Mouse (Mus musculus) olfactory bulb, adult 2 months (tissue): ENCODE results near the gene Mfsd2a. TPM values are rescaled to one million over a fixed set of nuclear protein-coding genes. Genes with fewer than 3 reads are reported as not detected.

ENCODE experiments used
- H3K27ac ChIP-seq: fragments of 200-500 bp; 2 replicates; pipeline ENCODE4 v1.5.1; 2012; ENCODE audit warnings: low read depth, low read length; ENCODE audit not compliant: insufficient read depth
- H3K4me1 ChIP-seq: fragments of 200-500 bp; 2 replicates; pipeline ENCODE4 v1.6.1; 2012; ENCODE audit warnings: low read length; ENCODE audit not compliant: control insufficient read depth, insufficient read depth
- H3K4me3 ChIP-seq: fragments of 200-500 bp; 2 replicates; pipeline ENCODE4 v1.5.1; 2012; ENCODE audit warnings: mild to moderate bottlenecking, low read depth, low read length, moderate library complexity; ENCODE audit not compliant: insufficient read depth
- CTCF ChIP-seq: fragments of 200-500 bp; IDR thresholded peaks from 2 replicates; pipeline ENCODE4 v1.5.1; 2012; ENCODE audit warnings: low read depth, mild to moderate bottlenecking, low read length, moderate library complexity; ENCODE audit not compliant: insufficient read depth
- POLR2A ChIP-seq: fragments of 200-500 bp; IDR thresholded peaks from 2 replicates; pipeline ENCODE4 v1.6.1; 2012; ENCODE audit warnings: mild to moderate bottlenecking, low read depth, low read length, moderate library complexity; ENCODE audit not compliant: insufficient read depth
- whole genome bisulfite sequencing: fragments of 180-500 bp; shearing (Covaris S2); methylation state at CpG from one replicate; pipeline ENCODE4 v1.1.7; 2018; 5-methylcytosine and 5-hydroxymethylcytosine counted together
- polyA plus RNA-seq: library from polyadenylated mRNA; stranded (reverse); fragments of >200 nt; gene quantifications from 2 replicates; pipeline ENCODE4 v1.2.4, GENCODE M21; 2012; ENCODE audit warnings: low replicate concordance; ENCODE audit not compliant: missing spikeins, insufficient read depth, insufficient read length

The Mfsd2a gene
- polyA plus RNA-seq, 1 experiment: not detected

- Histone ChIP-seq H3K27ac (no peak overlapping the region), H3K4me3 (no peak overlapping the region), H3K4me1 (no peaks in the 10 kb centered on the region)
- WGBS: 85% methylated on average over 4 of the region's 4 CpGs
- TF ChIP-seq POLR2A (no peak), CTCF (no peak)
These were observed 7.1 kb upstream of the Mfsd2a start for GRCm38 (mm10) chr4:122968106-122968505.

GRCm38 (mm10) chr4:122962751-122963150 is 1.8 kb upstream of the Mfsd2a start:
- no peak overlapping the region for H3K4me3 ChIP-seq
- TF ChIP-seq CTCF (no peak), POLR2A (no peak)
- H3K27ac ChIP-seq: no peak overlapping the region
- WGBS: 67% methylated on average over 8 of the region's 8 CpGs
- H3K4me1 ChIP-seq: peaks cover 19% of the 10 kb centered on the region

- Histone ChIP-seq H3K4me3 (no peak overlapping the region), H3K27ac (no peak overlapping the region), H3K4me1 (peaks cover 19% of the 10 kb centered on the region)
- WGBS: 61% methylated on average over 6 of the region's 6 CpGs
- TF ChIP-seq POLR2A: no peak
- no peak for TF ChIP-seq CTCF
These were observed 601 bp upstream of the Mfsd2a start for GRCm38 (mm10) chr4:122961589-122961988.

- TF ChIP-seq POLR2A (no peak), CTCF (no peak)
- Histone ChIP-seq H3K4me3 (peak overlapping the region; percentile 50), H3K4me1 (peaks cover 23% of the 10 kb centered on the region), H3K27ac (no peak overlapping the region)
- WGBS: under 1% methylated on average over 43 of the region's 43 CpGs
These were observed 478 bp downstream of the Mfsd2a start for GRCm38 (mm10) chr4:122960321-122961099.

GRCm38 (mm10) chr4:122959816-122960215 is 1.2 kb downstream of the Mfsd2a start:
- 10% methylated on average over 8 of the region's 8 CpGs for WGBS
- Histone ChIP-seq H3K4me1 (peaks cover 30% of the 10 kb centered on the region), H3K4me3 (peak overlapping the region; percentile 31), H3K27ac (no peak overlapping the region)
- TF ChIP-seq CTCF (no peak), POLR2A (no peak)

- Histone ChIP-seq H3K27ac (no peak overlapping the region; the same call in 1 of the 2 replicates), H3K4me3 (0 out of 2 replicates have a peak overlapping the region, but pooled peaks have one; percentile 1), H3K4me1 (peaks cover 31% of the 10 kb centered on the region)
- 49% methylated on average over 6 of the region's 6 CpGs for WGBS
- TF ChIP-seq CTCF: no peak
- no peak for TF ChIP-seq POLR2A
These were observed 2.4 kb downstream of the Mfsd2a start for GRCm38 (mm10) chr4:122958491-122959031.

- Histone ChIP-seq H3K4me1 (peaks cover 28% of the 10 kb centered on the region), H3K4me3 (no peak overlapping the region), H3K27ac (no peak overlapping the region)
- no peak for TF ChIP-seq CTCF
- no peak for TF ChIP-seq POLR2A
- 88% methylated on average over 4 of the region's 6 CpGs for WGBS
These were observed 4.7 kb downstream of the Mfsd2a start for GRCm38 (mm10) chr4:122956301-122956700.

GRCm38 (mm10) chr4:122955412-122956136 is 5.4 kb downstream of the Mfsd2a start:
- H3K4me1 ChIP-seq: peaks cover 21% of the 10 kb centered on the region
- TF ChIP-seq CTCF (no peak), POLR2A (no peak)
- 9% methylated on average over 17 of the region's 17 CpGs for WGBS
- peak overlapping the region; percentile 40 for H3K4me3 ChIP-seq
- peak overlapping the region; percentile 22 for H3K27ac ChIP-seq

- Histone ChIP-seq H3K27ac (peak overlapping the region; percentile 22), H3K4me3 (peak overlapping the region; percentile 40), H3K4me1 (peaks cover 18% of the 10 kb centered on the region)
- TF ChIP-seq POLR2A (no peak), CTCF (no peak)
- 59% methylated on average over 5 of the region's 5 CpGs for WGBS
These were observed 6.1 kb downstream of the Mfsd2a start for GRCm38 (mm10) chr4:122954680-122955411.
